Mouse (Mus musculus): ENCODE results near the gene Olfr320. TPM values are rescaled to one million over a fixed set of nuclear protein-coding genes. Genes with fewer than 3 reads are reported as not detected.
"Not testable (repeated sequence)": the region's sequence is repeated elsewhere in the genome, so short reads cannot be mapped to it uniquely, and the experiment has no call there.

Olfr320 gene
- polyA plus RNA-seq, 1 experiment from 2014 or later = not detected

DNA sequence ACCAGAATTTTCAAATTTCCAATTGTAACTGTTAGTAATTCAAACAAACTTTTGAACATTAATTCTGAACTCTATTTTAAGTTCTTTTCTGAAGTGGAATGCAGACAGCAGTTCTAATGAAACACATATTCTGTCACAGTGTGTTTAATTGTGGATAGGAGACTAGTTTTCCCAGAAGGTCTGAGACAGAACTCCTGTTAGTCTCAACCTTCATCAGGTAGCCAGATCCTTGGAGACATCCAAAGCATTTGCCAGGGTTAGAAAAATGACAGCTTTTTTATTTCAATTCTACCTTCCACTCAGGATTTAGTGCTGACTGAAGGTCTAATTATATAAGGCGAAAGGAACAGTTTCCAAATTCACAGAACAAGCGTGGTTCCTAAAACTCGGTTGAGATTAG lies 18.0 kb downstream of the Olfr320 start, which contains the start of gene Olfr319:
Olfr319 (plus strand) TSS at position 301 of the 400 bp plus-strand sequence.
- no peak for TF ChIP-seq EP300 (IDR thresholded peaks at IDR 0.05; ENCODE audit: low read depth)
- TF ChIP-seq CTCF (IDR thresholded peaks at IDR 0.05; ENCODE audit: low read depth) = no peak
- Histone ChIP-seq H3K4me3 (ENCODE audit: low read depth, low read length) (no peak within 1 kb of the TSS), H3K27me3 (ENCODE audit: insufficient read depth, low read length) (no peaks in the 10 kb centered on the region), H3K4me1 (ENCODE audit: insufficient read depth) (no peaks in the 10 kb centered on the region), H3K9ac (replicated peaks) (no peak within 1 kb of the TSS), H3K9me3 (ENCODE audit: low read length) (no peaks in the 10 kb centered on the region), H3K4me2 (ENCODE audit: low read depth, low read length) (no peak within 1 kb of the TSS), H3K36me3 (replicated peaks; ENCODE audit: insufficient read depth, low read length) (no peaks in the 10 kb centered on the region), H3K27ac (ENCODE audit: low read depth) (no peak within 1 kb of the TSS)
- WGBS (ENCODE audit: insufficient replicate concordance) = 73% methylated on average over 3 of the region's 3 CpGs
- DNase-seq = no peak
- ATAC-seq = no peak

DNA sequence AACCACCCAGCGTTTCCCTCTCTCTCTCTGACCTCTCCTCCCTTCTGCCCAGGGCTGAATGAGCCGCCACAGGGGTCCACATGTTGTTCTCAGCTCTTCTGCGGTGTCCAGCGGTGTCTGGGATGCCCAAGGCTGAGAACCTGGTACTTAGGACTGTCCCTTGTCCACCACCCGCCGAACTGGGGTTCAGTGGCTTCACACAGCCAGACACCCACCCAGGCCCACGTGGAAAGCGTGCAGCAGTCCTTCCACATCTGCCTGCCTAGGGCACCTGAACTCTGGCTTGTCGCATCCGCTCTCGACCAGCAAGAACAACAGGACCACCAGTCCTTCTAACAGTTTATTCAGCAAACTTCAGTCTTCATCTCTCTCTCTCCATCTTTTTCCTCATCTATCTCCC lies 28.2 kb downstream of the Olfr320 start:
- ATAC-seq = no peak
- TF ChIP-seq CTCF (IDR thresholded peaks at IDR 0.05; ENCODE audit: low read depth) (no peak), EP300 (IDR thresholded peaks at IDR 0.05; ENCODE audit: low read depth) (no peak)
- no peaks in the 10 kb centered on the region for H3K9me3 ChIP-seq (ENCODE audit: low read length)
- no peak overlapping the region for H3K27ac ChIP-seq (ENCODE audit: low read depth)
- no peak overlapping the region for H3K9ac ChIP-seq (replicated peaks)
- H3K36me3 ChIP-seq (replicated peaks; ENCODE audit: insufficient read depth, low read length) = no peaks in the 10 kb centered on the region
- no peak overlapping the region for H3K4me3 ChIP-seq (ENCODE audit: low read depth, low read length)
- no peak overlapping the region for H3K4me2 ChIP-seq (ENCODE audit: low read depth, low read length)
- H3K27me3 ChIP-seq (ENCODE audit: insufficient read depth, low read length) = no peaks in the 10 kb centered on the region
- no peak for DNase-seq
- WGBS (ENCODE audit: insufficient replicate concordance) = 71% methylated on average over 11 of the region's 11 CpGs
- H3K4me1 ChIP-seq (ENCODE audit: insufficient read depth) = no peaks in the 10 kb centered on the region

DNA sequence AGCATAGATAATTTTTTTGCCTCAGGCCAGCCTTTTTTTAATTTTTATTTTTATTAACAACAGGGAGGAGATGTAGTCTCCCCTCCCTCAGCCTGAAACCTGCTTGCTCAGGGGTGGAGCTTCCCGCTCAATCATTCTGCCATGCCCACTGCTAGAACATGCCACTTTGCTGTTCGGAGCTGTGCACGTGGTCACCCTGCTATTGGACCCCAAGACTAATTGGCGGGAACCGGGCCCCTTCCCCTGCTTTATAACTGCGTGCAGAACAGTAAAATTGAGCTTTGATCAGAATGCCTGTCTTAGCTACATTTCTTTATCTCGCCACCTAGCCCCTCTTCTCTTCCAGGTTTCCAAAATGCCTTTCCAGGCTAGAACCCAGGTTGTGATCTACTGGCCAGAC lies 36.8 kb downstream of the Olfr320 start:
- not testable (repeated sequence) for H3K9me3 ChIP-seq (ENCODE audit: low read length); ATAC-seq; H3K4me1 ChIP-seq (ENCODE audit: insufficient read depth); H3K27ac ChIP-seq (ENCODE audit: low read depth); H3K4me3 ChIP-seq (ENCODE audit: low read depth, low read length); H3K36me3 ChIP-seq (replicated peaks; ENCODE audit: insufficient read depth, low read length); H3K4me2 ChIP-seq (ENCODE audit: low read depth, low read length); H3K27me3 ChIP-seq (ENCODE audit: insufficient read depth, low read length); H3K9ac ChIP-seq (replicated peaks); DNase-seq
- 83% methylated on average over 6 of the region's 7 CpGs for WGBS (ENCODE audit: insufficient replicate concordance)

DNA sequence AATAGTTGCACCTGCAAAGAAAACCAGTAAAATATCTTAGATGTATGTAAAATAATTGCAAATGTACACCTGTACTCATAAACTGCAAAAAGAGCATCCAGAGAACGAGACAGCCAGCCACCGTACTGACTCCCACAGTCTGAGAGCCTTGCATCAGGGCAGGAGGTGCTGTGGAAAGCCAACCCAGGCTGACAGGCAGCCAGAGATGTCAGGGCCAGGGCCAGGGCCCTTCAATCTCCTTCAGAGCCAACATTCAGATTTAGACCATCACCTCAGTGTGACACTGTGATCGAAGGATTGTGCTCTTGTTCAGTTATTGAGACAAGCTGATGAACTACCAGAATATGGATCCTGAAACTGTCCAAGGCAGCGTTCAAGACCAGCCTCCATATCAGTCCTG lies 38.8 kb downstream of the Olfr320 start:
- WGBS (ENCODE audit: insufficient replicate concordance) = 83% methylated on average over 4 of the region's 4 CpGs
- TF ChIP-seq CTCF (IDR thresholded peaks at IDR 0.05; ENCODE audit: low read depth) (no peak), EP300 (IDR thresholded peaks at IDR 0.05; ENCODE audit: low read depth) (no peak)
- Histone ChIP-seq H3K27me3 (ENCODE audit: insufficient read depth, low read length) (no peaks in the 10 kb centered on the region), H3K27ac (ENCODE audit: low read depth) (no peak overlapping the region), H3K9me3 (ENCODE audit: low read length) (no peaks in the 10 kb centered on the region), H3K4me2 (ENCODE audit: low read depth, low read length) (no peak overlapping the region), H3K4me3 (ENCODE audit: low read depth, low read length) (no peak overlapping the region), H3K9ac (replicated peaks) (no peak overlapping the region), H3K4me1 (ENCODE audit: insufficient read depth) (no peaks in the 10 kb centered on the region), H3K36me3 (replicated peaks; ENCODE audit: insufficient read depth, low read length) (no peaks in the 10 kb centered on the region)
- ATAC-seq = no peak
- DNase-seq = no peak

DNA sequence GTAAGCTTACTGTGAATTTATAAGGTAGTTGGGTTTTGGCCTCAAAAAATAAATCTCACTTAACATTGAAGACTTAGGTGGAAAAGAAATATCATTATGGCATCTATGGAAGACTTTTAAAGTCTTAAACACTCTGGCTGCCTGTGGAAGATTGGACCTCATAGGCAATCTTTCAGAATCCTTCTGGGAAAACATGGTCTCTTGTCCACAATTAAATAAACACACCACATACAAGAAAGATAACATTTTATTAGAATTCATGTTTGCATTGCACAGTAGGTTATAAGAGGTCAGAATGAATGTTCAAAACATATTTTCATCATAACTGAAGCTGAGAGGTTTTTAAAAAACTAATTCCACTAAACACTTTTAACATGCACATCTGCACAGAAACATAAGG lies 43.0 kb downstream of the Olfr320 start, which contains the start of gene Olfr318:
Olfr318 (minus strand) TSS at position 101 of the 400 bp plus-strand sequence.
- Histone ChIP-seq H3K4me1 (ENCODE audit: insufficient read depth) (no peaks in the 10 kb centered on the region), H3K4me2 (ENCODE audit: low read depth, low read length) (no peak within 1 kb of the TSS), H3K9ac (replicated peaks) (no peak within 1 kb of the TSS), H3K36me3 (replicated peaks; ENCODE audit: insufficient read depth, low read length) (no peaks in the 10 kb centered on the region), H3K27ac (ENCODE audit: low read depth) (no peak within 1 kb of the TSS), H3K4me3 (ENCODE audit: low read depth, low read length) (no peak within 1 kb of the TSS), H3K27me3 (ENCODE audit: insufficient read depth, low read length) (no peaks in the 10 kb centered on the region), H3K9me3 (ENCODE audit: low read length) (no peaks in the 10 kb centered on the region)
- TF ChIP-seq CTCF (IDR thresholded peaks at IDR 0.05; ENCODE audit: low read depth) (no peak), EP300 (IDR thresholded peaks at IDR 0.05; ENCODE audit: low read depth) (no peak)
- ATAC-seq (no peak), DNase-seq (no peak)

DNA sequence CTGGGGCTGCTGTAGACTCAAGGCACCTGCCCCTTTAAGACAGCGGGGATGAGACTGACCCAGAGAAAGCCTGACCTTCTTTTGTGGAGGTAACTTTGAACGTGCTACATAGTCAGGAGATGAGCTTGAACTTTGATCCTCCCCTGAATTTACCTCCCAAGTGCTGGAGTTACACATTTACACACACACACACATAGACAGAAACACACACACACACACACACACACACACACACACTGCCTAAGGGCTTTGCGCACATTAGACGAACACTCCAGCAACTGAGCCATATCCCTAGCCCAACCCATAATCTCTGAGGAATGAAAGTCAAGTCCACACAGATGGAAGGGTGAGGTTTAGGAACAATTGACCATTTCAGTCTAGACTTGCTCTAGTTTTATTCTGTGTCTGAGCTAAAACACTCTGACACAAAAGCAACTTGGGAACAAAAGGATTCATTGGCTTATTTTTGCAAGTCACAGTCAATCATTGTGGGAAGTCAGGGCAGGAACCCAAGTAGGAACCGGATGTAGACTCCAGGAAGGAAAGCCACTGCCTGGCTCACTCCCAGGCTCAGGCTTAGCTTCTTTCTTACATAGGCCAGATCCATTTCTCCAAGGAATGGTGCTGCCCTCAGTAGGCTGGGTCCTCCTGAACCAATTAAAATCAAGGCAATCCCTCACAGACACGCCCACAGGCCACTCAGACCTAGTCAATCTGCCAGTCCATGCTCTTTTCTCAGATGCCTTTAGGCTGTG lies 47.2 kb downstream of the Olfr320 start:
- not testable (repeated sequence) for H3K9me3 ChIP-seq (ENCODE audit: low read length); H3K27ac ChIP-seq (ENCODE audit: low read depth); DNase-seq; H3K4me1 ChIP-seq (ENCODE audit: insufficient read depth); H3K4me3 ChIP-seq (ENCODE audit: low read depth, low read length); ATAC-seq; H3K4me2 ChIP-seq (ENCODE audit: low read depth, low read length); H3K9ac ChIP-seq (replicated peaks); H3K36me3 ChIP-seq (replicated peaks; ENCODE audit: insufficient read depth, low read length); H3K27me3 ChIP-seq (ENCODE audit: insufficient read depth, low read length)
- WGBS (ENCODE audit: insufficient replicate concordance) = 76% methylated on average over 5 of the region's 6 CpGs

DNA sequence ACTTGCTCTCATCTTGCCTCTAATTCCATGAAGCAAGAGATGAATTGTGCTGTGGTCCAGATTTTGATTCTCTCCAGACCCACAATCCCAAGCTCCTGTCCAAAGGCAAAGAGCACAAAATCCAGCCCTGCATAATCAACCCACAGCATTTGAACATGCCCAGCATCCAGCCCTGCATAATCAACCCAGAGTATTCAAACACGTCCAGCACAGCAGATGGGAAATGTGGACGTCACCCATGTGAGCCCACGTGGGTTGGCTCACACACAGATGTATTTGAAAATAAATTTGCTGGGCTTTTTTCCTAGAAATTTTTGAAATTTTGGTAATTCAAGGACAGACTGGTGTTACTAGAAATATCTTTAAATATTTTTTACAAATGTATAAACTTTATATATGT lies 52.5 kb downstream of the Olfr320 start:
- H3K36me3 ChIP-seq (replicated peaks; ENCODE audit: insufficient read depth, low read length) = no peaks in the 10 kb centered on the region
- WGBS (ENCODE audit: insufficient replicate concordance) = 60% methylated on average over 3 of the region's 3 CpGs
- no peak overlapping the region for H3K4me3 ChIP-seq (ENCODE audit: low read depth, low read length)
- no peak overlapping the region for H3K4me2 ChIP-seq (ENCODE audit: low read depth, low read length)
- no peaks in the 10 kb centered on the region for H3K4me1 ChIP-seq (ENCODE audit: insufficient read depth)
- DNase-seq (no peak), ATAC-seq (no peak)
- no peaks in the 10 kb centered on the region for H3K9me3 ChIP-seq (ENCODE audit: low read length)
- TF ChIP-seq CTCF (IDR thresholded peaks at IDR 0.05; ENCODE audit: low read depth) (no peak), EP300 (IDR thresholded peaks at IDR 0.05; ENCODE audit: low read depth) (no peak)
- no peaks in the 10 kb centered on the region for H3K27me3 ChIP-seq (ENCODE audit: insufficient read depth, low read length)
- H3K27ac ChIP-seq (ENCODE audit: low read depth) = no peak overlapping the region
- no peak overlapping the region for H3K9ac ChIP-seq (replicated peaks)

Other genes starting within 250 kb of the Olfr320 start
- gene Gm12253, start 248.5 kb upstream of the Olfr320 start, polyA plus RNA-seq (2015; fragmentation: Nextera tagmentation; extraction: Ambion mirVana) = not detected in 2 replicates
- gene Lypd9, start 228.2 kb upstream of the Olfr320 start, polyA plus RNA-seq (2015; fragmentation: Nextera tagmentation; extraction: Ambion mirVana) = not detected in 2 replicates
- not detected in 2 replicates for gene Olfr30, start 218.8 kb upstream of the Olfr320 start, polyA plus RNA-seq (2015; fragmentation: Nextera tagmentation; extraction: Ambion mirVana)
- gene Olfr332, start 188.5 kb upstream of the Olfr320 start, polyA plus RNA-seq (2015; fragmentation: Nextera tagmentation; extraction: Ambion mirVana) = not detected in 2 replicates
- gene Olfr331, start 178.5 kb upstream of the Olfr320 start, polyA plus RNA-seq (2015; fragmentation: Nextera tagmentation; extraction: Ambion mirVana) = not detected in 2 replicates
- gene Olfr330, start 146.3 kb upstream of the Olfr320 start, polyA plus RNA-seq (2015; fragmentation: Nextera tagmentation; extraction: Ambion mirVana) = not detected in 2 replicates
- not detected in 2 replicates for gene Olfr329-ps, start 134.7 kb upstream of the Olfr320 start, polyA plus RNA-seq (2015; fragmentation: Nextera tagmentation; extraction: Ambion mirVana)
- not detected in 2 replicates for gene Olfr328, start 125.5 kb upstream of the Olfr320 start, polyA plus RNA-seq (2015; fragmentation: Nextera tagmentation; extraction: Ambion mirVana)
- gene Olfr224, start 110.5 kb upstream of the Olfr320 start, polyA plus RNA-seq (2015; fragmentation: Nextera tagmentation; extraction: Ambion mirVana) = not detected in 2 replicates
- not detected in 2 replicates for gene Olfr325, start 103.4 kb upstream of the Olfr320 start, polyA plus RNA-seq (2015; fragmentation: Nextera tagmentation; extraction: Ambion mirVana)
- not detected in 2 replicates for gene Olfr324, start 86.0 kb upstream of the Olfr320 start, polyA plus RNA-seq (2015; fragmentation: Nextera tagmentation; extraction: Ambion mirVana)
- gene 2210407C18Rik, start 65.0 kb upstream of the Olfr320 start, polyA plus RNA-seq (2015; fragmentation: Nextera tagmentation; extraction: Ambion mirVana) = not detected in 2 replicates
- gene Olfr323, start 50.6 kb upstream of the Olfr320 start, polyA plus RNA-seq (2015; fragmentation: Nextera tagmentation; extraction: Ambion mirVana) = not detected in 2 replicates
- gene Trim58, start 40.6 kb upstream of the Olfr320 start, polyA plus RNA-seq (2015; fragmentation: Nextera tagmentation; extraction: Ambion mirVana) = 5.8 and 5.9 TPM in 2 replicates
- gene Olfr322, start 22.3 kb upstream of the Olfr320 start, polyA plus RNA-seq (2015; fragmentation: Nextera tagmentation; extraction: Ambion mirVana) = 0.06 TPM in 1 of 2 replicates, not detected in the other
- not detected in 2 replicates for gene Olfr319, start 18.1 kb downstream of the Olfr320 start, polyA plus RNA-seq (2015; fragmentation: Nextera tagmentation; extraction: Ambion mirVana)
- not detected in 2 replicates for gene Olfr318, start 42.9 kb downstream of the Olfr320 start, polyA plus RNA-seq (2015; fragmentation: Nextera tagmentation; extraction: Ambion mirVana)
- not detected in 2 replicates for gene Olfr317, start 58.1 kb downstream of the Olfr320 start, polyA plus RNA-seq (2015; fragmentation: Nextera tagmentation; extraction: Ambion mirVana)
- not detected in 2 replicates for gene Olfr316, start 71.6 kb downstream of the Olfr320 start, polyA plus RNA-seq (2015; fragmentation: Nextera tagmentation; extraction: Ambion mirVana)
- gene Olfr315, start 92.1 kb downstream of the Olfr320 start, polyA plus RNA-seq (2015; fragmentation: Nextera tagmentation; extraction: Ambion mirVana) = not detected in 2 replicates
- not detected in 2 replicates for gene Olfr314, start 101.9 kb downstream of the Olfr320 start, polyA plus RNA-seq (2015; fragmentation: Nextera tagmentation; extraction: Ambion mirVana)
- gene Fam183b, start 120.9 kb downstream of the Olfr320 start, polyA plus RNA-seq (2015; fragmentation: Nextera tagmentation; extraction: Ambion mirVana) = 0.25 TPM in 1 of 2 replicates, not detected in the other
- not detected in 2 replicates for gene Olfr313, start 133.9 kb downstream of the Olfr320 start, polyA plus RNA-seq (2015; fragmentation: Nextera tagmentation; extraction: Ambion mirVana)
- not detected in 2 replicates for gene Olfr312, start 148.1 kb downstream of the Olfr320 start, polyA plus RNA-seq (2015; fragmentation: Nextera tagmentation; extraction: Ambion mirVana)
- gene Olfr311, start 158.2 kb downstream of the Olfr320 start, polyA plus RNA-seq (2015; fragmentation: Nextera tagmentation; extraction: Ambion mirVana) = not detected in 2 replicates
- gene Gm12258, start 166.1 kb downstream of the Olfr320 start, polyA plus RNA-seq (2015; fragmentation: Nextera tagmentation; extraction: Ambion mirVana) = 0.85 and 1.3 TPM in 2 replicates
- 0.94 and 1.6 TPM in 2 replicates for gene 2810021J22Rik, start 186.1 kb downstream of the Olfr320 start, polyA plus RNA-seq (2015; fragmentation: Nextera tagmentation; extraction: Ambion mirVana)
- 2.8 and 3.1 TPM in 2 replicates for gene Zfp39, start 223.1 kb downstream of the Olfr320 start, polyA plus RNA-seq (2015; fragmentation: Nextera tagmentation; extraction: Ambion mirVana)
- 7.9 and 9.9 TPM in 2 replicates for gene Btnl10, start 236.8 kb downstream of the Olfr320 start, polyA plus RNA-seq (2015; fragmentation: Nextera tagmentation; extraction: Ambion mirVana)

All from liver, postnatal 0 days (tissue).